Mouse (Mus musculus) heart, adult 2 months (tissue): ENCODE results near the gene Tet1.

Experiments used
- CTCF ChIP-seq: fragments of 200-600 bp; IDR thresholded peaks from 2 replicates; pipeline ENCODE4 v1.8.1; 2022; ENCODE audit warnings: antibody characterized with exemption, mild to moderate bottlenecking, moderate library complexity
- EP300 ChIP-seq: fragments of 200-500 bp; IDR thresholded peaks from 2 replicates; pipeline ENCODE4 v1.6.1; 2011; ENCODE audit warnings: low read depth, low read length, control low read depth; ENCODE audit not compliant: insufficient read depth
- POLR2A ChIP-seq: fragments of 200-500 bp; IDR thresholded peaks from 2 replicates; pipeline ENCODE4 v1.6.1; 2011; ENCODE audit warnings: mild to moderate bottlenecking, low read depth, low read length, control low read depth; ENCODE audit not compliant: insufficient read depth

DNA sequence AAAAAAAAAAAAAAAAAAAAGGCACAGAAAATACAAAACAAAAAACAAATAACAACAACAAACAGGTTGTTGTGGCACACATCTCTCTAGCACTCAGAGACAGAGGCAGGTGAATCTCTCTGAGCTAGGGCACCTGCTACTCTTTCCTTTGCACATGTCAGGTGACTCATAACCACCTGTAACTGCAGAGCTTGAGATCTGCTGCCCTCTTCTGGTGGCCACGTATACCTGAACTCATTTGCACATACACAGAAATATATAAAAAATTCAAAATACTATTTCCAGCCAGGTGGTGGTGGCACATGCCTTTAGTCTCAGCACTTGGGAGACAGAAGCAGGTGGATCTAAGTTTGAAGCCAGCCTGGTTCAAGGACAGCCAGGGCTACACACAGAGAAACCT, 46.4 kb downstream of the Tet1 start:
- TF ChIP-seq EP300 (no peak), POLR2A (no peak), CTCF (peak; percentile 43)
